In the genomic region with DNA sequence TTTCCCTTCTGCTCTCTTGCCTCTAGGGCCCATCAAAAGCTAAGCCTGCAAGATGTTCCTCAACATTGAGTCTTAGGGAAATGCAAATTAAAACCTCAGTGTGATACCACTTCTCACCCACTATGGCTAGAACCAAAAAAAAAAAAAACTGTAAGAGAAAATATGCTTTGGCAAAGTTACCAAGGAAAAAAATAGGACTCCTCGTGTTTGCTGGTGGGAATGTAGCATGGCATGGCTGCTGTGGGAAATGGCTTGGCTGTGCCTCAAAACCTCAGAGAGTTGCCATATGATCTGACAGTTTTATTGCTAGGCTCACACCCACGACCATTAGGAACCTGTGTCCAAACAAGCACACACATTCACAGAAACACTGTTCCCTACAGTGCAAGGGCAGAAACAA, we compare ENCODE assay signal across 15 mouse cellular contexts.
DNase-seq lines count a peak whose midpoint lies in the region.
"Had no signal": no experiment of that assay in that cellular context is flagged by ENCODE, and none has a peak within 500 bp of the region (broad histone marks: within the 10 kb centered on the region; RNA-seq: fewer than 3 reads in every experiment).

No protein-coding gene starts in this region.

- peak; percentile 11 to 40 for DNase-seq in frontal cortex, adult 2 months (ENCODE audit: extremely low spot score in 1 of 2, low spot score in 1 of 2)
- no peak for DNase-seq in frontal cortex, postnatal 14 days (ENCODE audit: low spot score in 2 of 2)
- DNase-seq in layer of hippocampus, adult 9-11 months, result peak; percentile 29
- no peak for DNase-seq in layer of hippocampus, postnatal 10 days (ENCODE audit: low spot score in 2 of 2)
- DNase-seq in brain, adult 2 months (ENCODE audit: low read depth, low spot score), result peak; percentile 75
- DNase-seq in telencephalon, adult 2 months (ENCODE audit: low read depth, low spot score), result peak; percentile 67
- DNase-seq in heart, adult 11 months, result no peak
- DNase-seq: adrenal gland, adult 2 months; adrenal gland, postnatal 10 days; adrenal gland, postnatal 25 days; cerebellum, adult 11-12 months; cerebellum, adult 2 months; cerebellum, adult 9-10 months; cerebellum, postnatal 10 days; cerebellum, postnatal 25 days had no signal

Comparison
In these comparisons a context has a peak if more than half of its experiments do, and no peak if none do; other contexts are left out.
1. DNase-seq: peak in frontal cortex, adult 2 months (2 of 2), layer of hippocampus, adult 9-11 months (single experiment), brain, adult 2 months (single experiment) and telencephalon, adult 2 months (single experiment); none in frontal cortex, postnatal 14 days (0 of 2), layer of hippocampus, postnatal 10 days (0 of 2) and heart, adult 11 months (single experiment).